Mouse (Mus musculus): ENCODE measurements around the gene Ccr1. TPM values are rescaled to one million over a fixed set of nuclear protein-coding genes. Genes with fewer than 3 reads are reported as not detected.
"Not testable (repeated sequence)": the region's sequence is repeated elsewhere in the genome, so short reads cannot be mapped to it uniquely, and the experiment has no call there.

The Ccr1 gene
- total RNA-seq, 1 experiment from 2014 or later = 0.59 TPM

DNA sequence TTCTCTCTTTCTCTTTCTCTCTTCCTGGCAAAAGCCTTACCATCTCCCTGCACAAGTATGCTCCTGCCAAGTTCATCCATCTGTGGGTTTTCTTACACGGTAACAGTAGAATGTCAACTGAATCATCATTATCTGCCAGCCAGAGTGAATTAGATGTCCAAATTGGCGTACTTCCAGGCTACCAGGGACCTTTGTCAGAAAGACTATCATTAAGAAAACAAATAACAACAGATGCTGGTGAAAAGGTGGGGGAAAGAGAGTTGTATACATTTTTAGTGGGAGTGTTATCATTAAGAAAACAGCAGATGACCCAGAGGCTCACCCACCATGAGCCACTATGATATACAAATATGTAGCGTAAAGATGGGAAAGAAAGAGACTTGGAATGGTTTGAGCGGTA is 38.6 kb downstream of the Ccr1 start:
- no peak for ATAC-seq (replicated peaks; ENCODE audit: low read depth, poor library complexity, severe bottlenecking)

GRCm38 (mm10) chr9:123928759-123929246 is 39.7 kb downstream of the Ccr1 start:
- ATAC-seq (replicated peaks; ENCODE audit: low read depth, poor library complexity, severe bottlenecking) = peak; percentile 34

DNA sequence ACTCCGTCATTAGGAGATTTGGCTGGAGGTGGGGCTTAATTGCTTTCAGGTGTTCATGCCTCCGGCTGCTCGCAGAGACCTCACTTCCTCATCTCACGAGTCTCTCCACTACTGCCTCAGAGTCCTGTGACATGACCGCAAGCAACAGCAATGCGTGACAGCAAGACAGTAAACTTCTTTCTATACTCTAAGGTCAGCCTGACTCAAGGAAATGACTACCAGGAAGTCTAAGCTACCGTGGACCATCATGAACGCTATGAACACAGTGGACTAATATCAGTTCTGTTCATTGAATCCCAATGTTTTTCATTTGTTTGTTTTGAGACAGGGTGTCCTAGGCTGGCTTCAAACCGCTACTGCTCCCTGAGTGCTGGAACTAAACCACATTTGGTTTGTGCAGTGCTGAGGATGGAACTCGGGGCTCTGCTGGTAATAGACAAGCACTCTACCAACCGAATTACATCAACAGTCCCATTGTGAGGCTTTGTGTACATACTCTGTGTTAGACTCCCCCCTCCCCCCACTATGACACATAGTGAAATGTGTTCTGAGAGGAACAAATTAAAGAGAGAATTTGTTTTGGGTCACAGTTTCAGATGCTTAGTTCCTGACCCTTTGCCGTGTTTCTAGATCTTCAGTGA is 40.3 kb downstream of the Ccr1 start:
- peak; percentile 11 for ATAC-seq (replicated peaks; ENCODE audit: low read depth, poor library complexity, severe bottlenecking)

DNA sequence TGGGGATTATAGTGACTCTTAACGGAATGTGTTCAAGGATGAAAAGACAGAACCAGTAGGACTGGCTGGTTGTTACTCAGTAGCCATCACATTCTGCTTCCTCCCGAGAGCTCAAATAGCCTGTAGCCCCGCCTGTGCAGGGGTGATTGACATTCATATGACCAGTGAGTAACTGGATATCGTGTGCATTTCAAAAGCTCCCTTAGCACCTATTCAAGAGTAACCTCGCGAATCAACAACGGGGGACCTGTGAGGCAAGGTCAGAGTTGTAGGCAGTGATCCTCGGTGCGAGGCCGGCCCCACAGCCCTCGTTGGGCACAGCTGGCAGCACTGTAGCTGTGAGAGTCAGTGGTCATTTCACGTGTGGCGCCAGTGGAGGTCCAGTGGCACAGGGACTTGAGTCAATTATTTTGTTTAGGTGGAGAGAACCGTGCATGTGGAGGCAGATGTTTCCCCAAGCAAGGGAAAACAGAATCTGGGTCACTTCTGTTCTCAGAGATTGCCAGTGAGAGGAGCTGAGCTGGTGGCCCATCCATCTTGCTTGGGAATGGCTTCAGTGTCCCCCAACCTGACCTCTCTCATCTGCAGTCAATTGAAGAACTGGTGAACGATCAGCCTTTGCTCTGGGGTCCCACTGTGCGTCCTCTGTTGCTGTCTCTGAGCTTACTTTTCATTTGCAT is 41.1 kb downstream of the Ccr1 start:
- ATAC-seq (replicated peaks; ENCODE audit: low read depth, poor library complexity, severe bottlenecking) = no peak

DNA sequence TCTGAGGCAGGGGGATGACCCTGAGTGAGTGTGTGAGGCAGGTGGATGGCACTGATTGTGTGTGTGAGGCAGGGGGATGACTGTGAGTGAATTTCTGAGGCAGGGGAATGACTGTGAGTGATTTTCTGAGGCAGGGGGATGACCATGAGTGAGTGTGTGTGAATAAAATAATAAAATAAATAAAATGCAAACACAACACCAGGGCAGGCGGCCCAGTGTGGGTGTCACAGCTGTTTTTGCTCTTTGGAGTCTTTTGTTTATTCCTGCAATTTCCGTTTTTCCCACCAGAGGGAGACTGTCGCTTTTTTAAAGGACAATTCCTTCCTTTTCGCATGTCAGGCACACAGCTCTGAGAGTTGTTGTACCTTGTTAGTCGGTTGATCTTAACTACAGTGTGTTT is 42.5 kb downstream of the Ccr1 start:
- not testable (repeated sequence) for ATAC-seq (replicated peaks; ENCODE audit: low read depth, poor library complexity, severe bottlenecking)

DNA sequence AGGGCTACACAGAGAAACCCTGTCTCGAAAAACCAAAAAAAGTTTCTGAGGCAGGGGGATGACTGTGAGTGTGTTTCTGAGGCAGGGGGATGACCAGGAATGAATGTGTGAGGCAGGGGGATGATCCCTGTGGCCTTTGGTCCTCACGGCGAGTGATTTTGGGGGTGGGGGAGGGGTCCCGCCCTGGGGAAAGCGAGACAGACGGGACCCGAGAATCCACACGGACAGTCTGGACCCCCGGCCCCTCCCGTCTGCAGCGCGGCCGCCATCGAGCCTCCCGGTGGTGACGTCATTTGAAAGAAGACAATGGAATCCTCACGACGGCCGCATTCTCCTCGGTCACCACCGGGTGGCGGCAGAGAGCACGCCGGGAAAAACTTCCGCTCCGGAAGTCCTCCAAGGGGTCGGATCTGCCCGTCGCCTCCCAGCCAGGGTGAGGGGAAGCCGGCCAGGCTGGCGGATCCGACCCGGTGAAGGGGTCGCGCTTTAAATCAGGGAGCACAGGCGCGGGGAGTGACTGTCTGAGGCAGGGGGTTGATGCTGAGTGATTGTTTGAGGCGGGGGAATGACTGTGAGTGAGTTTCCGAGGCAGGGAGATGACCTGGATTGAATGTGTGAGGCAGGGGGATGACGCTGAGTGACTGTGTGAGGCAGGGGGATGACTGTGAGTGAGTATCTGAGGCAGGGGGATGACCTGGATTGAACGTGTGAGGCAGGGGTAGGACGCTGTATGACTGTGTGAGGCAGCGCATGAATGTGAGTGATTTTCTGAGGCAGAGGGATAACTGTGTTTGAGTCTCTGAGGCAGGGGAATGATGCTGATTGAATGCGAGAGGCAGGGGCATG is 43.2 kb downstream of the Ccr1 start:
- ATAC-seq (replicated peaks; ENCODE audit: low read depth, poor library complexity, severe bottlenecking) = peak; percentile 49

DNA sequence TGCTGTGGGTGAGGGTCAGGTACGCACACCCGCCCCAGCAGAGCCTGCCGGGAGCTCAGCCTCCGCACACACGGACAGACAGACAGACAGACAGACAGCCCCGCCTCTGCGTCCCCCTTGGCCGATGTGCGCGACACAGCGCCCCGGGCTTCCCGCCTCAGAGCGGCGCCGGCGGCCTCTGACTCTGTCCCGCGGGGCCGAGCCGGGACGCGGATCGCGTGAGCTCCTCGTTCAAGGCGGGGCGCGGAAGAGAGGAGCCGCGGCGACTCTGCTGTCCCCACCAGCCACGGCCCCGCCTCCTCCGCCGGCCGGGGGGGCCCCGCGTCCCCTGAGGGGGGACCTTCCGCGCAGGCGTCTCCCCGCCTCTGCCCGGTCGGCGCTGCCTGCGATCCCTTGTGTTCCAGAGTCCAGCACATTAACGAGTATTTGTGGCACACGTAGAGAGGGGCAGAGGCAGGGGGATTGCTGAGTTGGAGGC is 43.9 kb downstream of the Ccr1 start:
- peak; percentile 36 for ATAC-seq (replicated peaks; ENCODE audit: low read depth, poor library complexity, severe bottlenecking)

DNA sequence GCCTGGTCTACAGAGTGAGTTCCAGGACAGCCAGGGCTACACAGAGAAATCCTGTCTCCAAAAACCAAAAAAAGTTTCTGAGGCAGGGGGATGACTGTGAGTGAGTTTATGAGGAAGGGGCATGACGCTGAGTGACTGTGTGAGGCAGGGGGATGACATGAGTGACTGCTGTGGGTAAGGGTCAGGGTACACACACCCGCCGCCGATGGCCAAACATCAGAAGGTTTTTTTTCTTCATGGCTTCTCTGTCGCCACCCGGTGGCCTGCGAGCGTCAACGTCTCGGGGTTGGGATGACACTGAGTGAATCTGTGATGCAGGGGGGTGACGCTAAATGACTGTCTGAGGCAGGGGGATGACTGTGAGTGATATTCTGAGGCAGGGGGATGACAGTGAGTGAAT is 44.5 kb downstream of the Ccr1 start:
- ATAC-seq (replicated peaks; ENCODE audit: low read depth, poor library complexity, severe bottlenecking) = peak; percentile 33

DNA sequence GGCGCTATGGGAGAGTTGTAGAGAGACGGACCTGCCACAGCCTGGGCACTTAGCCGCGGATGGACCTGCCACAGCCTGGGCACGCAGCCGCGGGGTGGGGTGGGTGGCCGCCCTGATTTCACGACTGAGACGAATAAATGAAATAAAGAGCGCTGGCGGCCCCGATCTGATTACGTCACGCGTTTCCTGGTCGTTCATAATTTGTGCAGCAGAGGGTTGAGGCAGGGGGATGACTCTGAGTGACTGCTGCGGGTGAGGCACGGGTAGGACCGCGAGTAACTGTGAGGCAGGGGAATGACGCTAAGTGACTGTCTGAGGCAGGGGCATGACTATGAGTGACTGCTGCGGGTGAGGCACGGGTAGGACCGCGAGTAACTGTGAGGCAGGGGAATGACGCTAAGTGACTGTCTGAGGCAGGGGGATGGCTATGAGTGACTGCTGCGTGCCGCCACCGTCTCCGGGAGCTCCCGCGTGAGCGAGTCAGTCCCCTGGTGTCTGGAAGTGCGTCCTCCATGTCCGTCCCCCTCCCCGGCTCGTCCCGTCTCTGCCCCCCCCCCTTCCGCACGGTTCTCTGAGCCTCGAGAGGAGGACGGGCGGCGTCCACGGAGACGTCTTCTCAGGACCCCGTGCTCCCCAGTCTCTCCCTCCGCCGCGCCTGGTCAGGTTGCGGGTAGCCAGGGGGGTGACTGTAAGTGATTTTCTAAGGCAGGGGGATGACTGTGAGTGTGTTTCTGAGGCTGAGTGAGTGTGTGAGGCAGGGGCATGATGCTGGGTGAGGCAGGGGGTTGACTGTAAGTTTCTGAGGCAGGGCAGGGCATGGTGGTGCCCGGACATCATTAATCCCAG is 45.1 kb downstream of the Ccr1 start:
- ATAC-seq (replicated peaks; ENCODE audit: low read depth, poor library complexity, severe bottlenecking) = peak; percentile 8; the same call in 1 of the 2 replicates

Other genes starting within 250 kb of the Ccr1 start
- gene Cxcr6, start 162.2 kb downstream of the Ccr1 start, total RNA-seq (2017) = 0.32 TPM in 1 of 2 replicates, not detected in the other
- 13.6 and 17.0 TPM in 2 replicates for gene Fyco1, start 116.8 kb downstream of the Ccr1 start, total RNA-seq (2017)
- gene Xcr1, start 106.7 kb downstream of the Ccr1 start, total RNA-seq (2017) = not detected in 2 replicates
- not detected in 2 replicates for gene Ccr1l1, start 9.7 kb upstream of the Ccr1 start, total RNA-seq (2017)
- not detected in 2 replicates for gene Ccr3, start 53.3 kb upstream of the Ccr1 start, total RNA-seq (2017)
- 47.1 and 48.6 TPM in 2 replicates for gene Ccr2, start 133.3 kb upstream of the Ccr1 start, total RNA-seq (2017)
- gene Ccr5, start 152.9 kb upstream of the Ccr1 start, total RNA-seq (2017) = 0.37 and 0.53 TPM in 2 replicates

All from common myeloid progenitor, adult 5-6 weeks (primary cell).